Mouse (Mus musculus): ENCODE results near the gene Snx12.

DNA sequence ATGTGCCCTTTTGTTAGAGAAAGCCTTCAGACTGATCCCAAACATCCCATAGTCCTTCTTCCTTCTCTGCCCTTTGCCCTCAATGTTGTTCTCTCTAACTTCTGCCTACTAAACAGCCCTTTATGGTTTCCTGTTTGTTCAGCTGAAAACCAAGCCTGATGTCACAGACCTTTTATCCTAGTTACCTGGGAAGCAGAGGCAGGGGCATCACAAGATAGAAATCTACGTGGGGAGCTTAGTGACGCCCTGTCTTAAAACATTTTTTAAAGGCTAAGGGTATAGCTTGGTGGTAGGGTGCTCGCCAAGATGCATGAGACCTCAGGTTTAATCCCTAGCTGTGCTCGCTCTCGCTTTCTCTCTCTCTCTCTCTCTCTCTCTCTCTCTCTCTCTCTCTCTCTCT lies 74.9 kb downstream of the Snx12 start:
- no peak for TF ChIP-seq POLR2A (IDR thresholded peaks at IDR 0.05; ENCODE audit: low read depth, low read length)
- no peak for TF ChIP-seq CTCF (conservative IDR thresholded peaks at IDR 0.05; ENCODE audit: insufficient read depth, insufficient read length, low read depth, low read length)

All from kidney, adult 2 months (tissue).